Mouse (Mus musculus): ENCODE measurements around the gene Id3. TPM values are rescaled to one million over a fixed set of nuclear protein-coding genes. Genes with fewer than 3 reads are reported as not detected.
A peak's percentile ranks its signal among the peaks of the same experiment; 100 is the strongest.

Id3 gene
- total and polyA plus RNA-seq, 3 experiments = 0.22 TPM; not detected in 2

GRCm38 (mm10) chr4:136123111-136123791 is 20.0 kb upstream of the Id3 start:
- H3K27me3 ChIP-seq (ENCODE audit: insufficient read depth, low read length) = peaks cover 19% of the 10 kb centered on the region
- no peaks in the 10 kb centered on the region for H3K36me3 ChIP-seq (replicated peaks)
- peaks cover 9% of the 10 kb centered on the region for H3K4me1 ChIP-seq (ENCODE audit: insufficient read depth, low read depth, low read length)
- peaks cover 5% of the 10 kb centered on the region for H3K9me3 ChIP-seq (replicated peaks)
- TF ChIP-seq CTCF (IDR thresholded peaks at IDR 0.05; ENCODE audit: low read depth, low read length) = no peak
- TF ChIP-seq GATA2 (IDR thresholded peaks at IDR 0.05; ENCODE audit: borderline replicate concordance, low read depth, low read length) = no peak
- TF ChIP-seq GATA1 (IDR thresholded peaks at IDR 0.05; ENCODE audit: borderline replicate concordance, low read length) = no peak
- no peak for TF ChIP-seq TAL1 (conservative IDR thresholded peaks at IDR 0.05; ENCODE audit: low read depth, low read length)
- TF ChIP-seq POLR2AphosphoS5 (IDR thresholded peaks at IDR 0.05; ENCODE audit: insufficient replicate concordance, low read depth, low read length) = no peak
- no peak overlapping the region for H3K4me3 ChIP-seq (ENCODE audit: low read depth, low read length)
- ATAC-seq (ENCODE audit: extremely low read depth, insufficient number of reproducible peaks, low FRiP score, poor library complexity, severe bottlenecking) = no peak
- no peak for DNase-seq (ENCODE audit: low spot score)

DNA sequence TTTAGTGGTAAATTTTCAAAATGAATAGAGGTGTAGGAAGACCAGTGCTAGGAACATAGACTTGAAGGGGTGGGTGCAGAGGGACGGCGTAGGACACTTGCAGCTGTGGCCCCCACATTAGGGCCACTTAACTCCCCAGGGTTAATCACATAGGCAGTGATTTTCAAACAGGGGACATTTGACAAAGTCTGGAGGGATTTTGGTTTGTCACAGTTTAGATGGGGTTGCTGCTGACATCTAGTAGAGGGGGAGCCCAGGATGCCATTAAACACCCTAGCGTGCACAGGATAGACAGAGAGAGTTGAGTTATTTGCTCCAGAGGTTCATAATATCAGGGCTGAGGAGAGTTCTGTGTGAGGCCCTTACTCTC is 19.5 kb upstream of the Id3 start:
- H3K4me1 ChIP-seq (ENCODE audit: insufficient read depth, low read depth, low read length) = peaks cover 9% of the 10 kb centered on the region
- TF ChIP-seq CTCF (IDR thresholded peaks at IDR 0.05; ENCODE audit: low read depth, low read length) (no peak), TAL1 (conservative IDR thresholded peaks at IDR 0.05; ENCODE audit: low read depth, low read length) (no peak), GATA2 (IDR thresholded peaks at IDR 0.05; ENCODE audit: borderline replicate concordance, low read depth, low read length) (no peak), GATA1 (IDR thresholded peaks at IDR 0.05; ENCODE audit: borderline replicate concordance, low read length) (no peak), POLR2AphosphoS5 (IDR thresholded peaks at IDR 0.05; ENCODE audit: insufficient replicate concordance, low read depth, low read length) (no peak)
- H3K36me3 ChIP-seq (replicated peaks) = no peaks in the 10 kb centered on the region
- ATAC-seq (ENCODE audit: extremely low read depth, insufficient number of reproducible peaks, low FRiP score, poor library complexity, severe bottlenecking) (no peak), DNase-seq (ENCODE audit: low spot score) (no peak)
- H3K9me3 ChIP-seq (replicated peaks) = peaks cover 5% of the 10 kb centered on the region
- peaks cover 19% of the 10 kb centered on the region for H3K27me3 ChIP-seq (ENCODE audit: insufficient read depth, low read length)
- no peak overlapping the region for H3K4me3 ChIP-seq (ENCODE audit: low read depth, low read length)

DNA sequence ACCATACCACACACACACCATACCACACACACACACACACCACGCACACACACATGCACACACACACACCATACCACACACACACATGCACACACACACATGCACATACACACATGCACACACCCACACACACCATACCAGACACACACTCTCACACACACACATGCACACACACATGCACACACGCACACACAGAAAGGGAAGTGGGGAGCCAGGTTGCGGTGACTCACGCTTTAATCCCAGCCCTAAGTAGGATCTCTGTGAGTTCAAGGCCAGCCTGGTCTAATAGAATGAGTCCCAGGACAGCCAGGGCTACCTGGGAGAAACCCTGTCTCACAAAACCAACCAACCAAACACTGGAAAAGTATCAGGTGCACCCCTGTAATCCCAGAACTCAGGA is 18.7 kb upstream of the Id3 start:
- Histone ChIP-seq H3K27me3 (ENCODE audit: insufficient read depth, low read length) (peaks cover 19% of the 10 kb centered on the region), H3K4me3 (ENCODE audit: low read depth, low read length) (0 out of 2 replicates have a peak overlapping the region, but pooled peaks have one; percentile 13), H3K36me3 (replicated peaks) (no peaks in the 10 kb centered on the region), H3K9me3 (replicated peaks) (peaks cover 5% of the 10 kb centered on the region), H3K4me1 (ENCODE audit: insufficient read depth, low read depth, low read length) (peaks cover 9% of the 10 kb centered on the region)
- ATAC-seq (ENCODE audit: extremely low read depth, insufficient number of reproducible peaks, low FRiP score, poor library complexity, severe bottlenecking) = no peak
- DNase-seq (ENCODE audit: low spot score) = no peak
- peak; percentile 68; the same call in 1 of the 2 replicates for TF ChIP-seq POLR2AphosphoS5 (IDR thresholded peaks at IDR 0.05; ENCODE audit: insufficient replicate concordance, low read depth, low read length)
- no peak for TF ChIP-seq GATA2 (IDR thresholded peaks at IDR 0.05; ENCODE audit: borderline replicate concordance, low read depth, low read length)

- Histone ChIP-seq H3K4me3 (ENCODE audit: low read depth, low read length) (no peak overlapping the region), H3K27me3 (ENCODE audit: insufficient read depth, low read length) (peaks cover 14% of the 10 kb centered on the region), H3K9me3 (replicated peaks) (peaks cover 8% of the 10 kb centered on the region), H3K4me1 (ENCODE audit: insufficient read depth, low read depth, low read length) (peaks cover 9% of the 10 kb centered on the region), H3K36me3 (replicated peaks) (no peaks in the 10 kb centered on the region)
- DNase-seq (ENCODE audit: low spot score) (no peak), ATAC-seq (ENCODE audit: extremely low read depth, insufficient number of reproducible peaks, low FRiP score, poor library complexity, severe bottlenecking) (no peak)
- no peak for TF ChIP-seq POLR2AphosphoS5 (IDR thresholded peaks at IDR 0.05; ENCODE audit: insufficient replicate concordance, low read depth, low read length)
Measured at GRCm38 (mm10) chr4:136125458-136125857, 17.8 kb upstream of the Id3 start.

DNA sequence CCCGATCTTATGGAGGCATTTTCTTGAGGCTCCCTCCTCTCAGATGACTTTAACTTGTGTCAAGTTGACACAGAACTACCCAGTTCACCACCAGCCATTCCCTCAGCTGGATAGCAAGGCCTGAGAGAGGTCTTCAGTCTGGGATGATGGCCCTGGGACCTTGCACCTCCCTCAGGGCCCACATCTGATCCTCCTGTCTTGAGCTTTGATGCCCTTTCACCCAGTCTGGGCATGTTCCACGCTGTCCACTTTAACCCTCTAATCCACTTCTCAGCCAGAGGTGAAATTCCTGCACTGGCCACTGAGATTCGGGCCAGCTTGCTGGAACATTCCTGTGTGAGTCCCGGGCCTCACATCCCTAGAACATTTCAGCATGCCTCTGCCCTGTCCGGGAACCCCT is 17.3 kb upstream of the Id3 start:
- ATAC-seq (ENCODE audit: extremely low read depth, insufficient number of reproducible peaks, low FRiP score, poor library complexity, severe bottlenecking) = no peak
- Histone ChIP-seq H3K4me3 (ENCODE audit: low read depth, low read length) (no peak overlapping the region), H3K27me3 (ENCODE audit: insufficient read depth, low read length) (peaks cover 17% of the 10 kb centered on the region), H3K36me3 (replicated peaks) (no peaks in the 10 kb centered on the region), H3K9me3 (replicated peaks) (peaks cover 8% of the 10 kb centered on the region), H3K4me1 (ENCODE audit: insufficient read depth, low read depth, low read length) (peaks cover 9% of the 10 kb centered on the region)
- TF ChIP-seq GATA1 (IDR thresholded peaks at IDR 0.05; ENCODE audit: borderline replicate concordance, low read length) = no peak
- DNase-seq (ENCODE audit: low spot score) = no peak

DNA sequence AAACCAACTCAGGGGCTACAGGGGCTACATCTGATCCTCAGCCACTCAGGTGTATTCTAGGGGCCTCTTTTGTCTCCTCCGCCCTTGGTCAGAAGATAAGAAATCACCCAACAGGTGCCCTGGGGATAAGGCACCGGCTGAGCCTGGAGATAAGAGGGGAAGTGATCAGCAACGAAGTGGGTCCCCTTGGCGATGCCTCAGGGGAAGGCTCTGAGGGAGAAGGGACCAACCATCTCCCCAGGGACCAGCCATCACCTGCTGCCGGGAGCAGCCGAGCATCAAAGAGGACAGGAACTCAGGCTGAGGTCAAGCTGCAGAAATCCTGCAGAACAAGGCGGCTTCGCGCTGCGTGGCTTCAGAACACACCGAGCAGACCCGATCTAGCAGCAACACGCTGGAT is 15.6 kb upstream of the Id3 start:
- Histone ChIP-seq H3K9me3 (replicated peaks) (peaks cover 8% of the 10 kb centered on the region), H3K36me3 (replicated peaks) (no peaks in the 10 kb centered on the region), H3K27me3 (ENCODE audit: insufficient read depth, low read length) (peaks cover 23% of the 10 kb centered on the region), H3K4me3 (ENCODE audit: low read depth, low read length) (no peak overlapping the region), H3K4me1 (ENCODE audit: insufficient read depth, low read depth, low read length) (peaks cover 9% of the 10 kb centered on the region)
- ATAC-seq (ENCODE audit: extremely low read depth, insufficient number of reproducible peaks, low FRiP score, poor library complexity, severe bottlenecking) = no peak
- TF ChIP-seq GATA2 (IDR thresholded peaks at IDR 0.05; ENCODE audit: borderline replicate concordance, low read depth, low read length) (no peak), GATA1 (IDR thresholded peaks at IDR 0.05; ENCODE audit: borderline replicate concordance, low read length) (no peak), CTCF (IDR thresholded peaks at IDR 0.05; ENCODE audit: low read depth, low read length) (no peak), POLR2AphosphoS5 (IDR thresholded peaks at IDR 0.05; ENCODE audit: insufficient replicate concordance, low read depth, low read length) (no peak), TAL1 (conservative IDR thresholded peaks at IDR 0.05; ENCODE audit: low read depth, low read length) (no peak)
- DNase-seq (ENCODE audit: low spot score) = no peak

- H3K4me1 ChIP-seq (ENCODE audit: insufficient read depth, low read depth, low read length) = peaks cover 9% of the 10 kb centered on the region
- ATAC-seq (ENCODE audit: extremely low read depth, insufficient number of reproducible peaks, low FRiP score, poor library complexity, severe bottlenecking) (no peak), DNase-seq (ENCODE audit: low spot score) (no peak)
- no peaks in the 10 kb centered on the region for H3K36me3 ChIP-seq (replicated peaks)
- peaks cover 40% of the 10 kb centered on the region for H3K27me3 ChIP-seq (ENCODE audit: insufficient read depth, low read length)
- H3K4me3 ChIP-seq (ENCODE audit: low read depth, low read length) = no peak overlapping the region
- no peak for TF ChIP-seq POLR2AphosphoS5 (IDR thresholded peaks at IDR 0.05; ENCODE audit: insufficient replicate concordance, low read depth, low read length)
- no peak for TF ChIP-seq TAL1 (conservative IDR thresholded peaks at IDR 0.05; ENCODE audit: low read depth, low read length)
- no peak for TF ChIP-seq GATA1 (IDR thresholded peaks at IDR 0.05; ENCODE audit: borderline replicate concordance, low read length)
- no peak for TF ChIP-seq CTCF (IDR thresholded peaks at IDR 0.05; ENCODE audit: low read depth, low read length)
- TF ChIP-seq GATA2 (IDR thresholded peaks at IDR 0.05; ENCODE audit: borderline replicate concordance, low read depth, low read length) = no peak
- H3K9me3 ChIP-seq (replicated peaks) = peaks cover 2% of the 10 kb centered on the region
Measured at GRCm38 (mm10) chr4:136129842-136130241, 13.5 kb upstream of the Id3 start.
